Mouse (Mus musculus): Measurements from ENCODE around the gene Tuba3b. TPM values are rescaled to one million over a fixed set of nuclear protein-coding genes. Genes with fewer than 3 reads are reported as not detected.

Tuba3b gene
- polyA plus RNA-seq, 1 experiment from 2014 or later: not detected

GRCm38 (mm10) chr6:145598794-145599555 is 16.6 kb upstream of the Tuba3b start:
- DNase-seq (ENCODE audit: low spot score): peak; percentile 66

GRCm38 (mm10) chr6:145604126-145604525 is 11.4 kb upstream of the Tuba3b start:
- 12% methylated on average over 2 of the region's 2 CpGs for WGBS
- Histone ChIP-seq H3K27ac (ENCODE audit: low read depth, low read length) (no peak overlapping the region), H3K36me3 (ENCODE audit: control insufficient read depth, insufficient read depth, low read length) (no peaks in the 10 kb centered on the region), H3K9me3 (replicated peaks; ENCODE audit: control insufficient read depth, low read length) (no peaks in the 10 kb centered on the region), H3K4me1 (ENCODE audit: control insufficient read depth, insufficient read depth, low read length) (peaks cover under 1% of the 10 kb centered on the region; the same call in 1 of the 2 replicates), H3K4me2 (ENCODE audit: low read length) (no peak overlapping the region), H3K27me3 (replicated peaks; ENCODE audit: control insufficient read depth, insufficient read depth, low read length) (no peaks in the 10 kb centered on the region), H3K9ac (ENCODE audit: low read length) (no peak overlapping the region), H3K4me3 (ENCODE audit: low read depth, low read length) (no peak overlapping the region)
- ATAC-seq (no peak), DNase-seq (ENCODE audit: low spot score) (no peak)

More at GRCm38 (mm10) chr6:145598794-145599555, 16.6 kb upstream of the Tuba3b start:
- Histone ChIP-seq H3K4me3 (ENCODE audit: low read depth, low read length) (no peak overlapping the region), H3K4me2 (ENCODE audit: low read length) (no peak overlapping the region), H3K9me3 (replicated peaks; ENCODE audit: control insufficient read depth, low read length) (no peaks in the 10 kb centered on the region), H3K27ac (ENCODE audit: low read depth, low read length) (no peak overlapping the region), H3K4me1 (ENCODE audit: control insufficient read depth, insufficient read depth, low read length) (peaks cover 4% of the 10 kb centered on the region; the same call in 1 of the 2 replicates), H3K36me3 (ENCODE audit: control insufficient read depth, insufficient read depth, low read length) (no peaks in the 10 kb centered on the region), H3K27me3 (replicated peaks; ENCODE audit: control insufficient read depth, insufficient read depth, low read length) (no peaks in the 10 kb centered on the region), H3K9ac (ENCODE audit: low read length) (no peak overlapping the region)
- WGBS: 58% methylated on average over 11 of the region's 11 CpGs
- ATAC-seq: peak; percentile 72

GRCm38 (mm10) chr6:145604648-145605047 is 10.9 kb upstream of the Tuba3b start:
- WGBS: 86% methylated on average over 4 of the region's 4 CpGs
- Histone ChIP-seq H3K27me3 (replicated peaks; ENCODE audit: control insufficient read depth, insufficient read depth, low read length) (no peaks in the 10 kb centered on the region), H3K27ac (ENCODE audit: low read depth, low read length) (no peak overlapping the region), H3K9me3 (replicated peaks; ENCODE audit: control insufficient read depth, low read length) (no peaks in the 10 kb centered on the region), H3K4me1 (ENCODE audit: control insufficient read depth, insufficient read depth, low read length) (no peaks in the 10 kb centered on the region), H3K36me3 (ENCODE audit: control insufficient read depth, insufficient read depth, low read length) (no peaks in the 10 kb centered on the region), H3K4me2 (ENCODE audit: low read length) (no peak overlapping the region), H3K9ac (ENCODE audit: low read length) (no peak overlapping the region), H3K4me3 (ENCODE audit: low read depth, low read length) (no peak overlapping the region)
- ATAC-seq (no peak), DNase-seq (ENCODE audit: low spot score) (no peak)

GRCm38 (mm10) chr6:145605203-145605602 is 10.4 kb upstream of the Tuba3b start:
- no peak for DNase-seq (ENCODE audit: low spot score)
- no peak overlapping the region for H3K27ac ChIP-seq (ENCODE audit: low read depth, low read length)
- H3K9me3 ChIP-seq (replicated peaks; ENCODE audit: control insufficient read depth, low read length): no peaks in the 10 kb centered on the region

GRCm38 (mm10) chr6:145607746-145608145 is 7.8 kb upstream of the Tuba3b start:
- Histone ChIP-seq H3K36me3 (ENCODE audit: control insufficient read depth, insufficient read depth, low read length) (no peaks in the 10 kb centered on the region), H3K27ac (ENCODE audit: low read depth, low read length) (no peak overlapping the region), H3K9me3 (replicated peaks; ENCODE audit: control insufficient read depth, low read length) (no peaks in the 10 kb centered on the region), H3K27me3 (replicated peaks; ENCODE audit: control insufficient read depth, insufficient read depth, low read length) (no peaks in the 10 kb centered on the region), H3K4me1 (ENCODE audit: control insufficient read depth, insufficient read depth, low read length) (no peaks in the 10 kb centered on the region), H3K9ac (ENCODE audit: low read length) (no peak overlapping the region), H3K4me2 (ENCODE audit: low read length) (no peak overlapping the region), H3K4me3 (ENCODE audit: low read depth, low read length) (no peak overlapping the region)
- DNase-seq (ENCODE audit: low spot score) (no peak), ATAC-seq (no peak)
- 96% methylated on average over 4 of the region's 4 CpGs for WGBS

More at GRCm38 (mm10) chr6:145605203-145605602, 10.4 kb upstream of the Tuba3b start:
- 42% methylated on average over 3 of the region's 3 CpGs for WGBS
- Histone ChIP-seq H3K36me3 (ENCODE audit: control insufficient read depth, insufficient read depth, low read length) (no peaks in the 10 kb centered on the region), H3K4me1 (ENCODE audit: control insufficient read depth, insufficient read depth, low read length) (no peaks in the 10 kb centered on the region), H3K4me3 (ENCODE audit: low read depth, low read length) (no peak overlapping the region), H3K4me2 (ENCODE audit: low read length) (no peak overlapping the region), H3K27me3 (replicated peaks; ENCODE audit: control insufficient read depth, insufficient read depth, low read length) (no peaks in the 10 kb centered on the region), H3K9ac (ENCODE audit: low read length) (no peak overlapping the region)
- ATAC-seq: no peak

- no peak for DNase-seq (ENCODE audit: low spot score)
- WGBS: 88% methylated on average over 5 of the region's 5 CpGs
- Histone ChIP-seq H3K9me3 (replicated peaks; ENCODE audit: control insufficient read depth, low read length) (no peaks in the 10 kb centered on the region), H3K4me2 (ENCODE audit: low read length) (no peak overlapping the region), H3K4me3 (ENCODE audit: low read depth, low read length) (no peak overlapping the region), H3K9ac (ENCODE audit: low read length) (no peak overlapping the region), H3K27ac (ENCODE audit: low read depth, low read length) (no peak overlapping the region), H3K27me3 (replicated peaks; ENCODE audit: control insufficient read depth, insufficient read depth, low read length) (no peaks in the 10 kb centered on the region), H3K36me3 (ENCODE audit: control insufficient read depth, insufficient read depth, low read length) (no peaks in the 10 kb centered on the region), H3K4me1 (ENCODE audit: control insufficient read depth, insufficient read depth, low read length) (no peaks in the 10 kb centered on the region)
- ATAC-seq: no peak
Observed at GRCm38 (mm10) chr6:145608693-145609092, 6.9 kb upstream of the Tuba3b start.

- Histone ChIP-seq H3K4me3 (ENCODE audit: low read depth, low read length) (no peak overlapping the region), H3K27me3 (replicated peaks; ENCODE audit: control insufficient read depth, insufficient read depth, low read length) (no peaks in the 10 kb centered on the region), H3K4me2 (ENCODE audit: low read length) (no peak overlapping the region), H3K4me1 (ENCODE audit: control insufficient read depth, insufficient read depth, low read length) (no peaks in the 10 kb centered on the region), H3K9me3 (replicated peaks; ENCODE audit: control insufficient read depth, low read length) (no peaks in the 10 kb centered on the region), H3K9ac (ENCODE audit: low read length) (no peak overlapping the region), H3K36me3 (ENCODE audit: control insufficient read depth, insufficient read depth, low read length) (no peaks in the 10 kb centered on the region), H3K27ac (ENCODE audit: low read depth, low read length) (no peak overlapping the region)
- WGBS: 68% methylated on average over 5 of the region's 5 CpGs
- no peak for DNase-seq (ENCODE audit: low spot score)
- ATAC-seq: no peak
Observed at GRCm38 (mm10) chr6:145610901-145611300, 4.7 kb upstream of the Tuba3b start.

GRCm38 (mm10) chr6:145612611-145613010 is 2.9 kb upstream of the Tuba3b start:
- H3K27ac ChIP-seq (ENCODE audit: low read depth, low read length): no peak overlapping the region

GRCm38 (mm10) chr6:145614219-145614618 is 1.3 kb upstream of the Tuba3b start, which contains the start of gene Lmntd1:
Lmntd1 (minus strand) TSS chr6:145614319.
- Histone ChIP-seq H3K4me3 (ENCODE audit: low read depth, low read length) (no peak within 1 kb of the TSS), H3K27me3 (replicated peaks; ENCODE audit: control insufficient read depth, insufficient read depth, low read length) (no peaks in the 10 kb centered on the region)
- no peak for DNase-seq (ENCODE audit: low spot score)

More at GRCm38 (mm10) chr6:145612611-145613010, 2.9 kb upstream of the Tuba3b start:
- no peak for ATAC-seq
- no peaks in the 10 kb centered on the region for H3K27me3 ChIP-seq (replicated peaks; ENCODE audit: control insufficient read depth, insufficient read depth, low read length)
- H3K4me2 ChIP-seq (ENCODE audit: low read length): no peak overlapping the region
- no peak for DNase-seq (ENCODE audit: low spot score)
- H3K9ac ChIP-seq (ENCODE audit: low read length): no peak overlapping the region
- no peaks in the 10 kb centered on the region for H3K36me3 ChIP-seq (ENCODE audit: control insufficient read depth, insufficient read depth, low read length)
- H3K4me3 ChIP-seq (ENCODE audit: low read depth, low read length): no peak overlapping the region
- no peaks in the 10 kb centered on the region for H3K9me3 ChIP-seq (replicated peaks; ENCODE audit: control insufficient read depth, low read length)
- H3K4me1 ChIP-seq (ENCODE audit: control insufficient read depth, insufficient read depth, low read length): no peaks in the 10 kb centered on the region
- WGBS: 80% methylated on average over 3 of the region's 3 CpGs

More at GRCm38 (mm10) chr6:145614219-145614618, 1.3 kb upstream of the Tuba3b start, which contains the start of gene Lmntd1:
- no peak for ATAC-seq
- Histone ChIP-seq H3K27ac (ENCODE audit: low read depth, low read length) (no peak within 1 kb of the TSS), H3K9me3 (replicated peaks; ENCODE audit: control insufficient read depth, low read length) (no peaks in the 10 kb centered on the region), H3K4me2 (ENCODE audit: low read length) (no peak within 1 kb of the TSS), H3K9ac (ENCODE audit: low read length) (no peak within 1 kb of the TSS), H3K36me3 (ENCODE audit: control insufficient read depth, insufficient read depth, low read length) (no peaks in the 10 kb centered on the region), H3K4me1 (ENCODE audit: control insufficient read depth, insufficient read depth, low read length) (no peaks in the 10 kb centered on the region)
- WGBS: 91% methylated on average over 7 of the region's 7 CpGs

All from forebrain, embryonic 14.5 days (tissue).